Mouse (Mus musculus): ENCODE data around the gene Stat5b. TPM values are rescaled to one million over a fixed set of nuclear protein-coding genes. Genes with fewer than 3 reads are reported as not detected.
"Not testable (repeated sequence)": the region's sequence is repeated elsewhere in the genome, so short reads cannot be mapped to it uniquely, and the experiment has no call there.

Gene Stat5b
- polyA plus RNA-seq, 1 experiment from 2014 or later: 31.4 TPM

GRCm38 (mm10) chr11:100795386-100795785, 55.1 kb downstream of the Stat5b start:
- Histone ChIP-seq H3K4me3 (ENCODE audit: control insufficient read depth in 1 of 2, insufficient read depth in 1 of 2, low read depth in 1 of 2, low read length in 2 of 2) (no peak overlapping the region), H3K4me2 (ENCODE audit: low read length) (no peak overlapping the region), H3K27ac (replicated peaks in 1 of 2; ENCODE audit: control insufficient read depth in 1 of 2, insufficient read depth in 1 of 2, low read depth in 2 of 2, low read length in 2 of 2) (no peak overlapping the region), H3K27me3 (ENCODE audit: control insufficient read depth, insufficient read depth, low read length) (no peaks in the 10 kb centered on the region), H3K9ac (ENCODE audit: low read length) (no peak overlapping the region), H3K9me3 (ENCODE audit: control insufficient read depth, low read length) (no peaks in the 10 kb centered on the region), H3K4me1 (ENCODE audit: control insufficient read depth in 2 of 2, insufficient read depth in 2 of 2, low read length in 2 of 2) (no peaks in the 10 kb centered on the region), H3K36me3 (ENCODE audit: control insufficient read depth, insufficient read depth, low read length) (peaks cover 81% of the 10 kb centered on the region)
- 95% methylated on average over 2 of the region's 2 CpGs for WGBS
- ATAC-seq (ENCODE audit: insufficient number of reproducible peaks, insufficient read depth, low FRiP score, low read depth): no peak

GRCm38 (mm10) chr11:100791457-100792049, 59.0 kb downstream of the Stat5b start:
- WGBS: 78% methylated on average over 2 of the region's 2 CpGs

GRCm38 (mm10) chr11:100790644-100791043, 59.9 kb downstream of the Stat5b start:
- not testable (repeated sequence) for H3K9ac ChIP-seq (ENCODE audit: low read length); ATAC-seq (ENCODE audit: insufficient number of reproducible peaks, insufficient read depth, low FRiP score, low read depth); H3K27me3 ChIP-seq (ENCODE audit: control insufficient read depth, insufficient read depth, low read length); H3K4me3 ChIP-seq (ENCODE audit: control insufficient read depth in 1 of 2, insufficient read depth in 1 of 2, low read depth in 1 of 2, low read length in 2 of 2); H3K27ac ChIP-seq (replicated peaks in 1 of 2; ENCODE audit: control insufficient read depth in 1 of 2, insufficient read depth in 1 of 2, low read depth in 2 of 2, low read length in 2 of 2); H3K4me2 ChIP-seq (ENCODE audit: low read length); H3K9me3 ChIP-seq (ENCODE audit: control insufficient read depth, low read length); H3K4me1 ChIP-seq (ENCODE audit: control insufficient read depth in 2 of 2, insufficient read depth in 2 of 2, low read length in 2 of 2)
- H3K36me3 ChIP-seq (ENCODE audit: control insufficient read depth, insufficient read depth, low read length): peaks cover 91% of the 10 kb centered on the region
- 83% methylated on average over 9 of the region's 9 CpGs for WGBS

More at GRCm38 (mm10) chr11:100791457-100792049, 59.0 kb downstream of the Stat5b start:
- Histone ChIP-seq H3K36me3 (ENCODE audit: control insufficient read depth, insufficient read depth, low read length) (peaks cover 90% of the 10 kb centered on the region), H3K27ac (replicated peaks in 1 of 2; ENCODE audit: control insufficient read depth in 1 of 2, insufficient read depth in 1 of 2, low read depth in 2 of 2, low read length in 2 of 2) (0 out of 4 replicates have a peak overlapping the region, but pooled peaks of 1 of the 2 experiments have one; percentile 14), H3K27me3 (ENCODE audit: control insufficient read depth, insufficient read depth, low read length) (no peaks in the 10 kb centered on the region), H3K4me1 (ENCODE audit: control insufficient read depth in 2 of 2, insufficient read depth in 2 of 2, low read length in 2 of 2) (no peaks in the 10 kb centered on the region), H3K4me2 (ENCODE audit: low read length) (no peak overlapping the region), H3K4me3 (ENCODE audit: control insufficient read depth in 1 of 2, insufficient read depth in 1 of 2, low read depth in 1 of 2, low read length in 2 of 2) (no peak overlapping the region), H3K9me3 (ENCODE audit: control insufficient read depth, low read length) (no peaks in the 10 kb centered on the region), H3K9ac (ENCODE audit: low read length) (no peak overlapping the region)
- ATAC-seq (ENCODE audit: insufficient number of reproducible peaks, insufficient read depth, low FRiP score, low read depth): no peak

GRCm38 (mm10) chr11:100789702-100790101, 60.8 kb downstream of the Stat5b start:
- H3K4me2 ChIP-seq (ENCODE audit: low read length): no peak overlapping the region
- no peak overlapping the region for H3K27ac ChIP-seq (replicated peaks in 1 of 2; ENCODE audit: control insufficient read depth in 1 of 2, insufficient read depth in 1 of 2, low read depth in 2 of 2, low read length in 2 of 2)
- H3K4me3 ChIP-seq (ENCODE audit: control insufficient read depth in 1 of 2, insufficient read depth in 1 of 2, low read depth in 1 of 2, low read length in 2 of 2): no peak overlapping the region
- no peak overlapping the region for H3K9ac ChIP-seq (ENCODE audit: low read length)
- no peaks in the 10 kb centered on the region for H3K4me1 ChIP-seq (ENCODE audit: control insufficient read depth in 2 of 2, insufficient read depth in 2 of 2, low read length in 2 of 2)
- H3K9me3 ChIP-seq (ENCODE audit: control insufficient read depth, low read length): no peaks in the 10 kb centered on the region
- WGBS: 82% methylated on average over 3 of the region's 3 CpGs
- H3K27me3 ChIP-seq (ENCODE audit: control insufficient read depth, insufficient read depth, low read length): no peaks in the 10 kb centered on the region
- peaks cover 93% of the 10 kb centered on the region for H3K36me3 ChIP-seq (ENCODE audit: control insufficient read depth, insufficient read depth, low read length)
- ATAC-seq (ENCODE audit: insufficient number of reproducible peaks, insufficient read depth, low FRiP score, low read depth): no peak

- no peak for ATAC-seq (ENCODE audit: insufficient number of reproducible peaks, insufficient read depth, low FRiP score, low read depth)
- Histone ChIP-seq H3K36me3 (ENCODE audit: control insufficient read depth, insufficient read depth, low read length) (peaks cover 99% of the 10 kb centered on the region), H3K4me1 (ENCODE audit: control insufficient read depth in 2 of 2, insufficient read depth in 2 of 2, low read length in 2 of 2) (peaks cover 4 to 7% of the 10 kb centered on the region in 2 experiments; a peak in 1 of 4 replicates), H3K4me2 (ENCODE audit: low read length) (no peak overlapping the region), H3K4me3 (ENCODE audit: control insufficient read depth in 1 of 2, insufficient read depth in 1 of 2, low read depth in 1 of 2, low read length in 2 of 2) (no peak overlapping the region), H3K27me3 (ENCODE audit: control insufficient read depth, insufficient read depth, low read length) (no peaks in the 10 kb centered on the region), H3K9ac (ENCODE audit: low read length) (no peak overlapping the region), H3K9me3 (ENCODE audit: control insufficient read depth, low read length) (no peaks in the 10 kb centered on the region), H3K27ac (replicated peaks in 1 of 2; ENCODE audit: control insufficient read depth in 1 of 2, insufficient read depth in 1 of 2, low read depth in 2 of 2, low read length in 2 of 2) (no peak overlapping the region)
- 95% methylated on average over 2 of the region's 2 CpGs for WGBS
Observed at GRCm38 (mm10) chr11:100785774-100786173, 64.8 kb downstream of the Stat5b start.

- H3K4me2 ChIP-seq (ENCODE audit: low read length): no peak overlapping the region
- H3K9me3 ChIP-seq (ENCODE audit: control insufficient read depth, low read length): no peaks in the 10 kb centered on the region
- WGBS: 79% methylated on average over 8 of the region's 8 CpGs
- no peak overlapping the region for H3K27ac ChIP-seq (replicated peaks in 1 of 2; ENCODE audit: control insufficient read depth in 1 of 2, insufficient read depth in 1 of 2, low read depth in 2 of 2, low read length in 2 of 2)
- peaks cover 4 to 7% of the 10 kb centered on the region in 2 experiments; a peak in 1 of 4 replicates for H3K4me1 ChIP-seq (ENCODE audit: control insufficient read depth in 2 of 2, insufficient read depth in 2 of 2, low read length in 2 of 2)
- peaks cover 99% of the 10 kb centered on the region for H3K36me3 ChIP-seq (ENCODE audit: control insufficient read depth, insufficient read depth, low read length)
- H3K9ac ChIP-seq (ENCODE audit: low read length): no peak overlapping the region
- no peak overlapping the region for H3K4me3 ChIP-seq (ENCODE audit: control insufficient read depth in 1 of 2, insufficient read depth in 1 of 2, low read depth in 1 of 2, low read length in 2 of 2)
- no peaks in the 10 kb centered on the region for H3K27me3 ChIP-seq (ENCODE audit: control insufficient read depth, insufficient read depth, low read length)
- ATAC-seq (ENCODE audit: insufficient number of reproducible peaks, insufficient read depth, low FRiP score, low read depth): no peak
Observed at GRCm38 (mm10) chr11:100784286-100784685, 66.2 kb downstream of the Stat5b start.

- no peaks in the 10 kb centered on the region for H3K27me3 ChIP-seq (ENCODE audit: control insufficient read depth, insufficient read depth, low read length)
- H3K4me1 ChIP-seq (ENCODE audit: control insufficient read depth in 2 of 2, insufficient read depth in 2 of 2, low read length in 2 of 2): peaks cover 4 to 7% of the 10 kb centered on the region in 2 experiments; a peak in 1 of 4 replicates
- 80% methylated on average over 13 of the region's 13 CpGs for WGBS
- peaks cover 87% of the 10 kb centered on the region for H3K36me3 ChIP-seq (ENCODE audit: control insufficient read depth, insufficient read depth, low read length)
- H3K27ac ChIP-seq (replicated peaks in 1 of 2; ENCODE audit: control insufficient read depth in 1 of 2, insufficient read depth in 1 of 2, low read depth in 2 of 2, low read length in 2 of 2): no peak overlapping the region; a peak in 1 of 4 replicates
- H3K4me2 ChIP-seq (ENCODE audit: low read length): no peak overlapping the region
- ATAC-seq (ENCODE audit: insufficient number of reproducible peaks, insufficient read depth, low FRiP score, low read depth): no peak
- H3K9ac ChIP-seq (ENCODE audit: low read length): no peak overlapping the region
- no peak overlapping the region for H3K4me3 ChIP-seq (ENCODE audit: control insufficient read depth in 1 of 2, insufficient read depth in 1 of 2, low read depth in 1 of 2, low read length in 2 of 2)
- H3K9me3 ChIP-seq (ENCODE audit: control insufficient read depth, low read length): no peaks in the 10 kb centered on the region
Observed at GRCm38 (mm10) chr11:100782568-100782967, 68.0 kb downstream of the Stat5b start.

All from heart, embryonic 14.5 days (tissue).